Mouse (Mus musculus): ENCODE data around the gene Tnpo1.

GRCm38 (mm10) chr13:98816571-98816970 lies 109.6 kb downstream of the Tnpo1 start:
- TF ChIP-seq CTCF (IDR thresholded peaks at IDR 0.05; ENCODE audit: low read depth, low read length) (no peak), POLR2A (IDR thresholded peaks at IDR 0.05; ENCODE audit: insufficient read depth, low read length) (no peak)
